Mouse (Mus musculus) kidney, adult 2 months (tissue): ENCODE measurements around the gene Gm16253.

Source experiments
- CTCF ChIP-seq: fragments of 200-500 bp; conservative IDR thresholded peaks from 2 replicates; pipeline ENCODE4 v1.5.1; 2011; ENCODE audit warnings: low read depth, mild to moderate bottlenecking, control low read depth, low read length, moderate library complexity, mixed read lengths; ENCODE audit not compliant: insufficient read depth, insufficient read length
- POLR2A ChIP-seq: fragments of 200-500 bp; IDR thresholded peaks from one replicate; pipeline ENCODE4 v1.6.1; 2011; ENCODE audit warnings: low read depth, low read length, control low read depth

DNA sequence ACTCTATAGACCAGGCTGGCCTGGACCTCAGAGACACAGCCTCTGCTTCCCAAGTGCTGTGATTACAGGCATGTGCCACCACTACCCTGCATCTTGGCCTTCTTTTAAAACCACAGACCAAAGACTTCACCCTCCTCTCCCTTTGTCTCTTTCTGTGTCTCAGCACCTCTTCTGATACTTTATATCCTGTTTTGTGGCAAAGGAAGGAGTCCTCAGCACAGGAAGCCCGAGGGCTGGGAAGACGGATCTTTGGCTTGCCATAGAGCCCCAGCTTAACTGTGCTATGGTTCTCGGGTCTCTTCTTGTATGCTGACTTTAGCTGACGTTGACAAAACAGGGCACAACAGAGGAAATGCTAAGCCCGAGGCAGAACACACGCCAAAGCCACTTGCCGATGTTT is 6.1 kb upstream of the Gm16253 start:
- TF ChIP-seq CTCF (no peak), POLR2A (no peak)
